Mouse (Mus musculus) heart, postnatal 0 days (tissue): ENCODE data around the gene Ccl22. TPM values are rescaled to one million over a fixed set of nuclear protein-coding genes. Genes with fewer than 3 reads are reported as not detected.

Experiments used
- ATAC-seq: fragments of 200-750 bp; cut with Nextera tagmentation; 2 replicates; pipeline ENCODE4 v1.8.0; 2017; ENCODE audit warnings: low read depth, moderate number of reproducible peaks, moderate library complexity; ENCODE audit not compliant: insufficient read depth
- DNase-seq: peaks from one replicate; pipeline ENCODE4 v3.0.0-alpha.2; 2016; ENCODE audit warnings: low spot score
- H3K27ac ChIP-seq: fragments of 300-500 bp; sonication (generic); 2 replicates; pipeline ENCODE4 v1.5.1; 2014; ENCODE audit warnings: low read depth, mild to moderate bottlenecking
- H3K27me3 ChIP-seq: fragments of 300-500 bp; sonication (generic); 2 replicates; pipeline ENCODE4 v1.6.1; 2014; ENCODE audit warnings: low read length, mixed read lengths; ENCODE audit not compliant: control insufficient read depth, insufficient read depth
- H3K36me3 ChIP-seq: fragments of 300-500 bp; sonication (generic); replicated peaks from 2 replicates; pipeline ENCODE4 v1.6.1; 2014; ENCODE audit warnings: low read length, mixed read lengths; ENCODE audit not compliant: control insufficient read depth, insufficient read depth
- H3K4me1 ChIP-seq: fragments of 300-500 bp; sonication (generic); 2 replicates; pipeline ENCODE4 v1.6.1; 2014; ENCODE audit warnings: antibody characterized with exemption; ENCODE audit not compliant: control insufficient read depth, insufficient read depth
- H3K4me2 ChIP-seq: fragments of 300-500 bp; sonication (generic); 2 replicates; pipeline ENCODE4 v1.6.1; 2014; ENCODE audit warnings: low read depth, mild to moderate bottlenecking, low read length, moderate library complexity
- H3K4me3 ChIP-seq: fragments of 300-500 bp; sonication (generic); 2 replicates; pipeline ENCODE4 v1.5.1; 2014; ENCODE audit warnings: low read depth, low read length
- H3K9ac ChIP-seq: fragments of 300-500 bp; sonication (generic); replicated peaks from 2 replicates; pipeline ENCODE4 v1.6.1; 2014; ENCODE audit warnings: low read depth, low read length, mixed read lengths
- H3K9me3 ChIP-seq: fragments of 300-500 bp; sonication (generic); replicated peaks from 2 replicates; pipeline ENCODE4 v1.6.1; 2016; ENCODE audit warnings: low read length; ENCODE audit not compliant: control insufficient read depth
- CTCF ChIP-seq: IDR thresholded peaks from 2 replicates; pipeline ENCODE4 v1.5.1; 2016; ENCODE audit warnings: antibody characterized with exemption, control low read depth, low read depth
- EP300 ChIP-seq: IDR thresholded peaks from 2 replicates; pipeline ENCODE4 v1.6.1; 2016; ENCODE audit warnings: antibody characterized with exemption, low read depth
- WGBS: fragments of 180-500 bp; shearing (Covaris S2); extraction: QIAGEN DNeasy Blood & Tissue Kit; methylation state at CpG from one replicate; pipeline ENCODE4 v1.1.7; 2014; 5-methylcytosine and 5-hydroxymethylcytosine counted together
- polyA plus RNA-seq: library from polyadenylated mRNA; unstranded; fragments of >200 nt; fragmentation: Nextera tagmentation; extraction: Ambion mirVana; gene quantifications from 2 replicates; pipeline ENCODE4 v1.2.1, GENCODE M21; 2015
- total RNA-seq: library from RNA; depleted of rRNA; stranded (reverse); fragments of >200 nt; gene quantifications from 2 replicates; pipeline ENCODE4 v1.2.3, GENCODE M21; 2014; ENCODE audit warnings: low replicate concordance

The Ccl22 gene
- total and polyA plus RNA-seq, 2 experiments from 2014 or later = not detected

GRCm38 (mm10) chr8:94744972-94745371 is 418 bp upstream of the Ccl22 start:
- no peak overlapping the region for H3K27ac ChIP-seq
- no peak overlapping the region for H3K4me3 ChIP-seq
- H3K9ac ChIP-seq = no peak overlapping the region
- 74% methylated on average over 9 of the region's 9 CpGs for WGBS
- H3K4me2 ChIP-seq = no peak overlapping the region
- ATAC-seq (no peak), DNase-seq (no peak)
- H3K27me3 ChIP-seq = no peaks in the 10 kb centered on the region
- no peaks in the 10 kb centered on the region for H3K4me1 ChIP-seq
- TF ChIP-seq EP300 = no peak
- no peak for TF ChIP-seq CTCF
- no peaks in the 10 kb centered on the region; the same call in 1 of the 2 replicates for H3K9me3 ChIP-seq
- no peaks in the 10 kb centered on the region for H3K36me3 ChIP-seq

- H3K9me3 ChIP-seq = no peaks in the 10 kb centered on the region
- no peak for TF ChIP-seq CTCF
- no peak overlapping the region for H3K4me3 ChIP-seq
- H3K9ac ChIP-seq = no peak overlapping the region
- H3K36me3 ChIP-seq = no peaks in the 10 kb centered on the region
- 74% methylated on average over 8 of the region's 8 CpGs for WGBS
- no peak for ATAC-seq
- no peaks in the 10 kb centered on the region for H3K4me1 ChIP-seq
- no peak overlapping the region for H3K4me2 ChIP-seq
- H3K27me3 ChIP-seq = no peaks in the 10 kb centered on the region
- DNase-seq = no peak
- H3K27ac ChIP-seq = no peak overlapping the region
These were observed 1.4 kb downstream of the Ccl22 start for GRCm38 (mm10) chr8:94746832-94747231.

- Histone ChIP-seq H3K4me3 (no peak overlapping the region), H3K27ac (no peak overlapping the region), H3K4me2 (no peak overlapping the region), H3K9me3 (no peaks in the 10 kb centered on the region), H3K9ac (no peak overlapping the region), H3K27me3 (no peaks in the 10 kb centered on the region), H3K4me1 (no peaks in the 10 kb centered on the region), H3K36me3 (no peaks in the 10 kb centered on the region)
- 46% methylated on average over 4 of the region's 4 CpGs for WGBS
- no peak for ATAC-seq
- DNase-seq = no peak
- no peak for TF ChIP-seq CTCF
- TF ChIP-seq EP300 = no peak
These were observed 3.0 kb downstream of the Ccl22 start for GRCm38 (mm10) chr8:94748363-94748762.

GRCm38 (mm10) chr8:94749942-94750341 is 4.6 kb downstream of the Ccl22 start:
- H3K4me1 ChIP-seq = no peaks in the 10 kb centered on the region
- H3K9ac ChIP-seq = no peak overlapping the region
- no peaks in the 10 kb centered on the region for H3K27me3 ChIP-seq
- WGBS = 74% methylated on average over 3 of the region's 3 CpGs
- no peaks in the 10 kb centered on the region for H3K36me3 ChIP-seq
- no peak overlapping the region for H3K4me2 ChIP-seq
- H3K4me3 ChIP-seq = no peak overlapping the region
- TF ChIP-seq CTCF (no peak), EP300 (no peak)
- DNase-seq (no peak), ATAC-seq (no peak)
- no peaks in the 10 kb centered on the region for H3K9me3 ChIP-seq
- no peak overlapping the region for H3K27ac ChIP-seq

- H3K27ac ChIP-seq = no peak overlapping the region
- no peak overlapping the region for H3K4me2 ChIP-seq
- 69% methylated on average over 10 of the region's 10 CpGs for WGBS
- no peak overlapping the region for H3K9ac ChIP-seq
- H3K9me3 ChIP-seq = no peaks in the 10 kb centered on the region
- H3K27me3 ChIP-seq = no peaks in the 10 kb centered on the region
- no peak for ATAC-seq
- no peaks in the 10 kb centered on the region for H3K36me3 ChIP-seq
- H3K4me3 ChIP-seq = no peak overlapping the region
- no peaks in the 10 kb centered on the region for H3K4me1 ChIP-seq
- no peak for TF ChIP-seq EP300
- TF ChIP-seq CTCF = no peak
- DNase-seq = no peak
These were observed 5.8 kb downstream of the Ccl22 start for GRCm38 (mm10) chr8:94751023-94751849.

- H3K9ac ChIP-seq = no peak overlapping the region
- WGBS = 85% methylated on average over 2 of the region's 2 CpGs
- ATAC-seq = no peak
- H3K9me3 ChIP-seq = no peaks in the 10 kb centered on the region
- no peak for DNase-seq
- no peak overlapping the region for H3K27ac ChIP-seq
- H3K27me3 ChIP-seq = no peaks in the 10 kb centered on the region
- H3K36me3 ChIP-seq = no peaks in the 10 kb centered on the region
- no peak overlapping the region for H3K4me3 ChIP-seq
- no peaks in the 10 kb centered on the region for H3K4me1 ChIP-seq
- no peak overlapping the region for H3K4me2 ChIP-seq
- TF ChIP-seq CTCF = no peak
- TF ChIP-seq EP300 = no peak
These were observed 8.6 kb downstream of the Ccl22 start for GRCm38 (mm10) chr8:94754006-94754405.
